Mouse (Mus musculus) kidney, adult 2 months (tissue): ENCODE data around the gene Fbxo46.

Experiments
- CTCF ChIP-seq: fragments of 200-500 bp; conservative IDR thresholded peaks from 2 replicates; pipeline ENCODE4 v1.5.1; 2011; ENCODE audit warnings: low read depth, mild to moderate bottlenecking, control low read depth, low read length, moderate library complexity, mixed read lengths; ENCODE audit not compliant: insufficient read depth, insufficient read length
- POLR2A ChIP-seq: fragments of 200-500 bp; IDR thresholded peaks from one replicate; pipeline ENCODE4 v1.6.1; 2011; ENCODE audit warnings: low read depth, low read length, control low read depth

GRCm38 (mm10) chr7:19074494-19074893, 45.2 kb upstream of the Fbxo46 start:
- TF ChIP-seq CTCF (no peak), POLR2A (no peak)
